Mouse (Mus musculus) stomach, embryonic 16.5 days (tissue): Measurements from ENCODE around the gene Slc36a3. TPM values are rescaled to one million over a fixed set of nuclear protein-coding genes. Genes with fewer than 3 reads are reported as not detected.
"Not testable (repeated sequence)": the region's sequence is repeated elsewhere in the genome, so short reads cannot be mapped to it uniquely, and the experiment has no call there.

Experiments used
- ATAC-seq: fragments of 200-750 bp; cut with Nextera tagmentation; 2 replicates; pipeline ENCODE4 v1.8.0; 2017; ENCODE audit warnings: moderate number of reproducible peaks, moderate TSS enrichment; ENCODE audit not compliant: insufficient read depth, low FRiP score
- H3K27ac ChIP-seq: fragments of 300-500 bp; sonication (generic); 2 replicates; pipeline ENCODE4 v1.5.1; 2014; ENCODE audit warnings: low read length
- H3K27me3 ChIP-seq: fragments of 300-500 bp; sonication (generic); 2 replicates; pipeline ENCODE4 v1.6.1; 2014; ENCODE audit warnings: low read length, control low read depth, mixed read lengths; ENCODE audit not compliant: control insufficient read depth, insufficient read depth
- H3K36me3 ChIP-seq: fragments of 300-500 bp; sonication (generic); 2 replicates; pipeline ENCODE4 v1.6.1; 2014; ENCODE audit warnings: low read length; ENCODE audit not compliant: control insufficient read depth, insufficient read depth
- H3K4me1 ChIP-seq: fragments of 300-500 bp; sonication (generic); 2 replicates; pipeline ENCODE4 v1.6.1; 2014; ENCODE audit warnings: low read length, control low read depth, mixed read lengths; ENCODE audit not compliant: control insufficient read depth, insufficient read depth
- H3K4me2 ChIP-seq: fragments of 300-500 bp; sonication (generic); 2 replicates; pipeline ENCODE4 v1.6.1; 2014; ENCODE audit warnings: low read depth, low read length, mixed read lengths
- H3K4me3 ChIP-seq: fragments of 300-500 bp; sonication (generic); replicated peaks from 2 replicates; pipeline ENCODE4 v1.5.1; 2014; ENCODE audit warnings: mild to moderate bottlenecking, low read length
- H3K9ac ChIP-seq: fragments of 300-500 bp; sonication (generic); 2 replicates; pipeline ENCODE4 v1.6.1; 2014; ENCODE audit warnings: low read length
- H3K9me3 ChIP-seq: fragments of 300-500 bp; sonication (generic); replicated peaks from 2 replicates; pipeline ENCODE4 v1.6.1; 2016; ENCODE audit warnings: low read length, control low read depth; ENCODE audit not compliant: control insufficient read depth
- WGBS: fragments of 180-500 bp; shearing (Covaris S2); extraction: QIAGEN DNeasy Blood & Tissue Kit; methylation state at CpG from one replicate; pipeline ENCODE4 v1.1.7; 2014; 5-methylcytosine and 5-hydroxymethylcytosine counted together
- polyA plus RNA-seq: library from polyadenylated mRNA; unstranded; fragments of >200 nt; fragmentation: Nextera tagmentation; extraction: Ambion mirVana; gene quantifications from 2 replicates; pipeline ENCODE4 v1.2.1, GENCODE M21; 2015

Gene Slc36a3
- polyA plus RNA-seq, 1 experiment from 2014 or later: not detected

GRCm38 (mm10) chr11:55096296-55096695, 55.2 kb downstream of the Slc36a3 start:
- ATAC-seq, H3K4me1 ChIP-seq, H3K27ac ChIP-seq, H3K9ac ChIP-seq, H3K4me2 ChIP-seq, H3K27me3 ChIP-seq, H3K4me3 ChIP-seq, H3K9me3 ChIP-seq, H3K36me3 ChIP-seq: not testable (repeated sequence)
- 86% methylated on average over 4 of the region's 4 CpGs for WGBS

DNA sequence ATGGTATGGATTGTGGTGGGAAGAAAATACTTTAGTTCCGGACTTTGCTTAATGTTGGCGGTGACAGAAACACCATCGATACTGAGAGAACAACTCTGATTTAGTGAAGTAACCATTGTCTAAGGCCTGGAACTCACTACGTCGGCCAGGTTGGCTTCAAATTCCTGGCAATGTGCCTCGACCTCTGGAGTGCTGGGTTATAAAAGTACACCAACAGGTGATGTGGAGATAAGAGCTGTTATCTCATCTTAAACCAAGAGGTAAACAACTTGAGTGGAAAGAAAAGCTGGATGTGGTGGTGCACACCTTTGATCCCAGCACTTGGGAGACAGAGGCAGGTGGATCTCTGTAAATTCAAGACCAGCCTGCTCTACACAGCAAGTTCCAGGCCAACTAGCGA, 58.4 kb downstream of the Slc36a3 start:
- WGBS: 76% methylated on average over 7 of the region's 7 CpGs
- no peaks in the 10 kb centered on the region for H3K27me3 ChIP-seq
- H3K9me3 ChIP-seq: no peaks in the 10 kb centered on the region

DNA sequence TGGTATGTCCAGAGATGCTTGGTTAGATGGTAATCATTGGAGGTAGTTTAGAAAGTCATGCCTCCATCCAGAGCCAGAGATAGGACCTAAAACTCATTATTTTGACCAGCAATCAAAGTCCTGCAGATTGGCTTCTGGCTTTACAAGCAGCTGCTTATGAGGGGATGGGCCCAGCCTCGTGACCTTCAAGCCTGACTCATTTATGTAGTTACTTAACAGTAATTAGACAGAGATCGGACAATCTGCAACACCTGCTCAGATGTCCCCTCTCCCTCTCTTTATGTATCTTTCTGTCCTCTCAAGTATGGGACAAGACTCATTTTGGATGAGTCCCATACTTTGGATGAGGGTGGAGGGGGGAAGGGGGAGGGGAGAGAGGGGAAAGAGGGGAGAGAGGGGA, 61.6 kb downstream of the Slc36a3 start:
- Histone ChIP-seq H3K9ac (no peak overlapping the region), H3K4me3 (no peak overlapping the region), H3K27ac (no peak overlapping the region), H3K36me3 (no peaks in the 10 kb centered on the region), H3K9me3 (no peaks in the 10 kb centered on the region), H3K27me3 (no peaks in the 10 kb centered on the region), H3K4me1 (no peaks in the 10 kb centered on the region), H3K4me2 (no peak overlapping the region)
- no peak for ATAC-seq
- 67% methylated on average over 2 of the region's 2 CpGs for WGBS

More for the DNA sequence above, 58.4 kb downstream of the Slc36a3 start:
- no peak for ATAC-seq
- no peak overlapping the region for H3K9ac ChIP-seq
- no peaks in the 10 kb centered on the region for H3K36me3 ChIP-seq
- H3K4me3 ChIP-seq: no peak overlapping the region
- H3K4me1 ChIP-seq: peaks cover 6% of the 10 kb centered on the region; the same call in 1 of the 2 replicates
- no peak overlapping the region for H3K27ac ChIP-seq
- no peak overlapping the region for H3K4me2 ChIP-seq

DNA sequence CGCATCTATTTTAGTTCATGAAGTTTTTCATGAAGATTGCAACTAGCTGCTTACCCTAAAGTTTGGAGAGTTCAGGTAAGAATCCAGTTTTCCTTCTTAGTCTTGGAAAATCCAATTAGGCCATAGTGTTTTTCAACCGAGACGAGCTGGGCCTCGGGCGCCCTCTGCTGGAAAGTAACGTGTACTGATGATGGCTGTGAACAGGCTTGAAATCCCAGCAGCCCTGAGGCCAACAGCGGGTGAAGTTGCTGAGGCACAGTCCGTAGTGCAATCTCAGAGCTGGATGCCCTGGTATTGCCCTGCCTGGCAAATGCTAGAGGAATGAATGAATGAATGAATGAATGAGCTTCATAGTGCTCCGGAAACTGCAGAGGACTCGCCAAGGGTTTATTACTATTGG, 64.5 kb downstream of the Slc36a3 start:
- Histone ChIP-seq H3K27ac (no peak overlapping the region), H3K4me3 (no peak overlapping the region), H3K9ac (no peak overlapping the region), H3K4me2 (no peak overlapping the region), H3K36me3 (no peaks in the 10 kb centered on the region), H3K4me1 (no peaks in the 10 kb centered on the region), H3K27me3 (no peaks in the 10 kb centered on the region), H3K9me3 (no peaks in the 10 kb centered on the region)
- 7% methylated on average over 10 of the region's 10 CpGs for WGBS
- peak; percentile 56; the same call in 1 of the 2 replicates for ATAC-seq

DNA sequence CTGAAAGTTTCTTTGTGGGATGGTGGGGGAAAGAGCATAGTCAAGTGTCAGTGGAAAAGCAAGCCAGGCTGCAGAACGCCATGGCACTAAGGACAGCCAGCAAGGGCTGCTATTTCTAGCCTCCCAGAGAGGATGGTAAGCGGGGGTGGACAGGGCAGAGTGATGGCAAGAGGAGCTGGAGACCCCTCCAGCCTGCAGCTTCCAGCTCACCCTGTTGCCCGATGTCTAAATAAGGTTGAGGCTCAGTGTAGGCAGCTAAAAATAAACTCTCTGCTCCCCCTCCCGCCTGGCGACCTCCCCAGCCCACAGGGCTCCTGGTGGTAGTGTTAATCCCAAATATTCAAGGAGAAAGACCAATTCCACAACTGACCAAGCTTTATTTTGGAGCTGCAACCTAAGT, 66.1 kb downstream of the Slc36a3 start:
- H3K4me3 ChIP-seq: no peak overlapping the region
- no peaks in the 10 kb centered on the region for H3K9me3 ChIP-seq
- H3K27ac ChIP-seq: no peak overlapping the region
- no peaks in the 10 kb centered on the region for H3K4me1 ChIP-seq
- WGBS: 39% methylated on average over 5 of the region's 5 CpGs
- H3K9ac ChIP-seq: no peak overlapping the region
- no peaks in the 10 kb centered on the region for H3K36me3 ChIP-seq
- no peaks in the 10 kb centered on the region for H3K27me3 ChIP-seq
- H3K4me2 ChIP-seq: no peak overlapping the region
- peak; percentile 40; the same call in 1 of the 2 replicates for ATAC-seq

GRCm38 (mm10) chr11:55084629-55085028, 66.9 kb downstream of the Slc36a3 start:
- H3K4me1 ChIP-seq: no peaks in the 10 kb centered on the region
- no peaks in the 10 kb centered on the region for H3K27me3 ChIP-seq
- no peak for ATAC-seq
- H3K4me3 ChIP-seq: no peak overlapping the region
- WGBS: 64% methylated on average over 4 of the region's 4 CpGs
- H3K9me3 ChIP-seq: no peaks in the 10 kb centered on the region
- H3K27ac ChIP-seq: no peak overlapping the region
- H3K36me3 ChIP-seq: no peaks in the 10 kb centered on the region
- H3K9ac ChIP-seq: no peak overlapping the region
- no peak overlapping the region for H3K4me2 ChIP-seq

DNA sequence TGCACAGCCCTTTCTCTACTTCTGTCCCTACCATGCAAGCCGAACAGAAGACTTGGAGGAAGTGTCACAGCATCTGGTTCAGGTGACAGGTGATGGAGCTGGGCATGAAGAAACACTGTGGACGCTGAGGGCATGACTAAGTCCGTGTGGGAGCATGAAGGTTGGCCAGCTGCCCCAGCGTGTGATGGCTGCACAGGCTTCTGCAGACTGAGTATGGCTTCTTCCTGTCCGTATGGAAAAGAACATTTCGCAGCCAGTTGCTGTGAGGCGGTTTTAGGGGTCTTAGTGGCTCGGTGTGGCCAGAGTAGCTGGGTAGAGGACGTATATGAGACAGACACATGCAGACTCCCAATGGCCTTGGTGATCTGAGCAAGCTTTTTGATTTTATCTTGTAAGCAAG, 70.3 kb downstream of the Slc36a3 start:
- no peak for ATAC-seq
- Histone ChIP-seq H3K9me3 (no peaks in the 10 kb centered on the region), H3K27me3 (no peaks in the 10 kb centered on the region), H3K9ac (no peak overlapping the region), H3K4me2 (no peak overlapping the region), H3K36me3 (no peaks in the 10 kb centered on the region), H3K4me1 (no peaks in the 10 kb centered on the region), H3K27ac (no peak overlapping the region), H3K4me3 (no peak overlapping the region)
- WGBS: 90% methylated on average over 9 of the region's 9 CpGs

GRCm38 (mm10) chr11:55079180-55079579, 72.3 kb downstream of the Slc36a3 start:
- 89% methylated on average over 4 of the region's 4 CpGs for WGBS
- H3K9me3 ChIP-seq: no peaks in the 10 kb centered on the region
- no peak for ATAC-seq
- H3K4me2 ChIP-seq: no peak overlapping the region
- H3K4me1 ChIP-seq: no peaks in the 10 kb centered on the region
- no peaks in the 10 kb centered on the region for H3K27me3 ChIP-seq
- H3K27ac ChIP-seq: no peak overlapping the region
- no peak overlapping the region for H3K4me3 ChIP-seq
- H3K9ac ChIP-seq: no peak overlapping the region
- H3K36me3 ChIP-seq: no peaks in the 10 kb centered on the region

- Histone ChIP-seq H3K9me3 (no peaks in the 10 kb centered on the region), H3K27me3 (no peaks in the 10 kb centered on the region), H3K4me2 (0 out of 2 replicates have a peak overlapping the region, but pooled peaks have one; percentile 96), H3K4me3 (no peak overlapping the region), H3K9ac (no peak overlapping the region), H3K27ac (no peak overlapping the region), H3K36me3 (no peaks in the 10 kb centered on the region), H3K4me1 (no peaks in the 10 kb centered on the region)
- no peak for ATAC-seq
- 62% methylated on average over 3 of the region's 3 CpGs for WGBS
Observed at GRCm38 (mm10) chr11:55078502-55078901, 73.0 kb downstream of the Slc36a3 start.
